Mouse (Mus musculus) heart, embryonic 16.5 days (tissue): ENCODE data around the gene Cish. TPM values are rescaled to one million over a fixed set of nuclear protein-coding genes. Genes with fewer than 3 reads are reported as not detected.
A peak's percentile ranks its signal among the peaks of the same experiment; 100 is the strongest.

Experiments used
- ATAC-seq: fragments of 200-750 bp; cut with Nextera tagmentation; replicated peaks from 2 replicates; pipeline ENCODE4 v1.8.0; 2017; ENCODE audit warnings: moderate number of reproducible peaks; ENCODE audit not compliant: insufficient read depth, low FRiP score; ENCODE audit errors: extremely low read depth
- H3K27ac ChIP-seq: fragments of 300-500 bp; sonication (generic); 2 replicates; pipeline ENCODE4 v1.5.1; 2014; ENCODE audit warnings: mild to moderate bottlenecking, low read length, control low read depth, moderate library complexity
- H3K27me3 ChIP-seq: fragments of 300-500 bp; sonication (generic); 2 replicates; pipeline ENCODE4 v1.6.1; 2014; ENCODE audit warnings: low read length, mixed read lengths; ENCODE audit not compliant: control insufficient read depth, insufficient read depth
- H3K36me3 ChIP-seq: fragments of 300-500 bp; sonication (generic); 2 replicates; pipeline ENCODE4 v1.6.1; 2014; ENCODE audit not compliant: control insufficient read depth, insufficient read depth
- H3K4me1 ChIP-seq: fragments of 300-500 bp; sonication (generic); 2 replicates; pipeline ENCODE4 v1.6.1; 2014; ENCODE audit warnings: low read length, mixed read lengths; ENCODE audit not compliant: control insufficient read depth, insufficient read depth
- H3K4me2 ChIP-seq: fragments of 300-500 bp; sonication (generic); 2 replicates; pipeline ENCODE4 v1.6.1; 2014; ENCODE audit warnings: low read depth, mild to moderate bottlenecking, control low read depth, low read length
- H3K4me3 ChIP-seq: fragments of 300-500 bp; sonication (generic); 2 replicates; pipeline ENCODE4 v1.5.1; 2014; ENCODE audit warnings: mild to moderate bottlenecking, control low read depth, low read length
- H3K9ac ChIP-seq: fragments of 300-500 bp; sonication (generic); 2 replicates; pipeline ENCODE4 v1.6.1; 2014; ENCODE audit warnings: low read length, control low read depth
- H3K9me3 ChIP-seq: fragments of 300-500 bp; sonication (generic); replicated peaks from 2 replicates; pipeline ENCODE4 v1.6.1; 2016; ENCODE audit warnings: low read length; ENCODE audit not compliant: control insufficient read depth
- WGBS: fragments of 180-500 bp; shearing (Covaris S2); extraction: QIAGEN DNeasy Blood & Tissue Kit; methylation state at CpG from one replicate; pipeline ENCODE4 v1.1.7; 2014; 5-methylcytosine and 5-hydroxymethylcytosine counted together
- polyA plus RNA-seq: library from polyadenylated mRNA; unstranded; fragments of >200 nt; fragmentation: Nextera tagmentation; extraction: Ambion mirVana; gene quantifications from 2 replicates; pipeline ENCODE4 v1.2.1, GENCODE M21; 2015

Cish gene
- polyA plus RNA-seq, 1 experiment from 2014 or later, result 44.4 TPM

DNA sequence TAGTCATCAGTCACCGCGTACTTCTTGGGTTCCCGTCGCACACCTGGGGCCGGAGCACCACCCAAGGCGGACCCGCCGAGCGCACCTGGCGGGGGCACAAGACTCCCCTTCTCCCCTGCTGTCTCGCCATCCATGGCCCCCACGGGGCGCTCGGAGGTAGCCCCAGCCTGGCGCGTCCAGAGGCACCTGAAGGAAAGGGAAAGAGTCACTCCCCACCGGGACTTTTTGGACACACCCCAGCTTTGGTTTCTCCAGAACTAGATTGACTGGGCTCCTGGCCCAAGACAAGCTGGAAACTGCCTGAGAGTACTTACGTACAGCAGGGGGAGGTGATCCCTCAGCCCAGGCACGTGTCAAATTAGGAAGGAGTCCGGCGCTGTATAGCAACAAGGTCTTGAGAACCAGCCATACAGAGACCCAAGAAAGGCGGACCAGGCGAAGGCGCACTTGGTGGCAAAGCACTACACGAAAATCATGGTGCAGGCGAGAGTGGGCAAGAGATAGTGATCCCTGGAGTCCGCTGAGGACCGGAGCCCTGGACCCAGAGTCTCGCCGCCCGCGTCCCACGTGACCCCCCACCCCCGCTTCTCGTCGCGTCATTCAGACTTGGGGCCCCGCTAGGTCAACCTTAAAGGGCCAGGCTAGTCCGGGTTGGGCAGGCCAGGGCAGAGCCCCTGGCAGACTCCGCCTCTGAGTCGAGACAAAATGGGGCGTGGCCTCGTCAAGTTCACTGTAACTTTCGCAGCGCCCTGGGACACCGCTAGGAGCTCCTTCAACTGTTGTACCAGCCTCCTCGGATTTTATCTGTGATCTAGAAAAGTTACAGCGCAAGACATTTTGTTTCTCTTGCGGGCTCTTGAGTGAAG lies 6.4 kb upstream of the Cish start, which contains the start of gene Mapkapk3:
TSS of gene Mapkapk3 (minus strand) at position 667 of the 866 bp plus-strand sequence.
- peak; percentile 84 for ATAC-seq
- Histone ChIP-seq H3K9me3 (no peaks in the 10 kb centered on the region), H3K4me2 (peak within 1 kb of the TSS; percentile 88), H3K27ac (peak within 1 kb of the TSS; percentile 54), H3K27me3 (no peaks in the 10 kb centered on the region), H3K4me1 (peaks cover 11% of the 10 kb centered on the region), H3K4me3 (peak within 1 kb of the TSS; percentile 63), H3K36me3 (no peaks in the 10 kb centered on the region), H3K9ac (peak within 1 kb of the TSS; percentile 64)
- WGBS, result 2% methylated on average over 49 of the region's 49 CpGs

GRCm38 (mm10) chr9:107290897-107291296 lies 4.9 kb upstream of the Cish start:
- Histone ChIP-seq H3K4me3 (no peak overlapping the region), H3K9me3 (no peaks in the 10 kb centered on the region), H3K36me3 (no peaks in the 10 kb centered on the region), H3K4me1 (peaks cover 17% of the 10 kb centered on the region), H3K4me2 (no peak overlapping the region), H3K27ac (no peak overlapping the region), H3K9ac (no peak overlapping the region), H3K27me3 (no peaks in the 10 kb centered on the region)
- WGBS, result 26% methylated on average over 10 of the region's 10 CpGs
- no peak for ATAC-seq

- no peak overlapping the region for H3K9ac ChIP-seq
- no peaks in the 10 kb centered on the region for H3K9me3 ChIP-seq
- H3K27ac ChIP-seq, result no peak overlapping the region
- peaks cover 31% of the 10 kb centered on the region for H3K4me1 ChIP-seq
- ATAC-seq, result no peak
- no peak overlapping the region for H3K4me2 ChIP-seq
- 7% methylated on average over 6 of the region's 6 CpGs for WGBS
- no peak overlapping the region for H3K4me3 ChIP-seq
- H3K27me3 ChIP-seq, result no peaks in the 10 kb centered on the region
- no peaks in the 10 kb centered on the region for H3K36me3 ChIP-seq
Measured at GRCm38 (mm10) chr9:107294249-107294648, 1.6 kb upstream of the Cish start.

- Histone ChIP-seq H3K36me3 (peaks cover 6% of the 10 kb centered on the region), H3K27ac (peak overlapping the region; percentile 75; the same call in 1 of the 2 replicates), H3K4me3 (peak overlapping the region; percentile 69), H3K4me2 (peak overlapping the region; percentile 82), H3K27me3 (no peaks in the 10 kb centered on the region), H3K9me3 (no peaks in the 10 kb centered on the region), H3K4me1 (peaks cover 28% of the 10 kb centered on the region), H3K9ac (no peak overlapping the region; the same call in 1 of the 2 replicates)
- WGBS, result 26% methylated on average over 4 of the region's 4 CpGs
- no peak for ATAC-seq
Measured at GRCm38 (mm10) chr9:107295616-107296015, 210 bp upstream of the Cish start.

- Histone ChIP-seq H3K27me3 (no peaks in the 10 kb centered on the region), H3K27ac (peak overlapping the region; percentile 75), H3K9ac (peak overlapping the region; percentile 73), H3K9me3 (no peaks in the 10 kb centered on the region), H3K4me2 (peak overlapping the region; percentile 82), H3K36me3 (peaks cover 11% of the 10 kb centered on the region), H3K4me1 (peaks cover 28% of the 10 kb centered on the region), H3K4me3 (peak overlapping the region; percentile 69)
- WGBS, result under 1% methylated on average over 14 of the region's 14 CpGs
- peak; percentile 5; the same call in 1 of the 2 replicates for ATAC-seq
Measured at GRCm38 (mm10) chr9:107296041-107296440, 215 bp downstream of the Cish start.

- Histone ChIP-seq H3K4me3 (peak overlapping the region; percentile 69), H3K27me3 (no peaks in the 10 kb centered on the region), H3K9me3 (no peaks in the 10 kb centered on the region), H3K9ac (peak overlapping the region; percentile 85), H3K4me1 (peaks cover 28% of the 10 kb centered on the region), H3K27ac (peak overlapping the region; percentile 94), H3K4me2 (peak overlapping the region; percentile 82), H3K36me3 (peaks cover 14% of the 10 kb centered on the region)
- ATAC-seq, result peak; percentile 93
- WGBS, result under 1% methylated on average over 31 of the region's 31 CpGs
Measured at GRCm38 (mm10) chr9:107296501-107296965, 707 bp downstream of the Cish start.

DNA sequence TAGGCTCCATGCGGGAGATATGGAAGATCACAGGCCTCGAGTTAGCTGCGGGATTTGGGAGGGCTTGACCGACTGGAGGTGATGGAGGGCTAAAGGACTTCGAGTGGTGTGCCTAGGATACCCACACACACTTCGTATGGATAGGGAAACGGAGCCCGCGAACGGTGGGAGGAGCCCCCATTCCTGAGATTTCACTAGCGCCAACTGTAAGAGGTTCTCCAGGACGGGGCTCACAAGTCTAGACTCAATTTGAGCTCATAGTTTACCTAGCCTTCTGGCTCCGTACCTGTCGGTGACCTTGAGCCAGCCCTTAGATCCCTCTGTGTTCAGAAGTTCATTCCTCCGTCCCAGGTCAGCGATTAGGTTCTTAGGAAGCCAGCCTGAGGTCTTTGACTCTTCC lies 1.2 kb downstream of the Cish start:
- H3K9me3 ChIP-seq, result no peaks in the 10 kb centered on the region
- H3K4me2 ChIP-seq, result peak overlapping the region; percentile 82
- H3K4me3 ChIP-seq, result peak overlapping the region; percentile 69
- 0 out of 2 replicates have a peak, but pooled peaks have one; percentile 0 for ATAC-seq
- peak overlapping the region; percentile 85 for H3K9ac ChIP-seq
- no peaks in the 10 kb centered on the region for H3K27me3 ChIP-seq
- H3K4me1 ChIP-seq, result peaks cover 29% of the 10 kb centered on the region
- H3K36me3 ChIP-seq, result peaks cover 16% of the 10 kb centered on the region
- peak overlapping the region; percentile 94 for H3K27ac ChIP-seq
- 4% methylated on average over 16 of the region's 16 CpGs for WGBS

GRCm38 (mm10) chr9:107297658-107298057 lies 1.8 kb downstream of the Cish start:
- no peak for ATAC-seq
- Histone ChIP-seq H3K4me2 (peak overlapping the region; percentile 82), H3K4me3 (peak overlapping the region; percentile 69), H3K27me3 (no peaks in the 10 kb centered on the region), H3K27ac (peak overlapping the region; percentile 94), H3K36me3 (peaks cover 17% of the 10 kb centered on the region), H3K9ac (peak overlapping the region; percentile 85), H3K9me3 (no peaks in the 10 kb centered on the region), H3K4me1 (peaks cover 35% of the 10 kb centered on the region)
- WGBS, result 65% methylated on average over 4 of the region's 4 CpGs
